Mouse (Mus musculus): ENCODE measurements around the gene Hist1h4i.

DNA sequence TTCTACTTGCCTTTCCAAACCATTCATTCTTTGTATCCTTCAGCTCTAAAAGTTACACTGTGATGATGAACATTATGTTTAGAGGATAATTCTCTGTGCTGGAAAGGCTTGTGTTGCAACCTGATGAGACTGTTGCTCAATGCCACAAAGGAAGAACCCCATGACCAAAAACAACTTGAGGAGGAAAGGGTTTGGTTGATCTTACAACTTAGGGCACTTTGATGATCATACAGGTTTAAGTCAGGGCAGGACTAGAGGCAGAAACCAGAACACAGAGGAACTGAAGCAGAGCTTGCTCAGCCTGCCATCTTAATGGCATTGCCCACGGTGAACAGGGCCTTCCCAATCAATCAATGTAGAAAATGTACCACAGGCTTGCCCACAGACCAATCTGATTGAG, 20.3 kb upstream of the Hist1h4i start:
- TF ChIP-seq CTCF (IDR thresholded peaks at IDR 0.05; ENCODE audit: low read depth, low read length) (no peak), GATA1 (IDR thresholded peaks at IDR 0.05; ENCODE audit: borderline replicate concordance, low read length) (no peak), GATA2 (IDR thresholded peaks at IDR 0.05; ENCODE audit: borderline replicate concordance, low read depth, low read length) (no peak), TAL1 (conservative IDR thresholded peaks at IDR 0.05; ENCODE audit: low read depth, low read length) (no peak), POLR2AphosphoS5 (IDR thresholded peaks at IDR 0.05; ENCODE audit: insufficient replicate concordance, low read depth, low read length) (no peak)

Data from G1E (cell line).